Mouse (Mus musculus): ENCODE data around the gene Slc39a1. TPM values are rescaled to one million over a fixed set of nuclear protein-coding genes. Genes with fewer than 3 reads are reported as not detected.
"Not testable (repeated sequence)": the region's sequence is repeated elsewhere in the genome, so short reads cannot be mapped to it uniquely, and the experiment has no call there.

Gene Slc39a1
- polyA plus RNA-seq, 1 experiment from 2014 or later, result 94.7 TPM

DNA sequence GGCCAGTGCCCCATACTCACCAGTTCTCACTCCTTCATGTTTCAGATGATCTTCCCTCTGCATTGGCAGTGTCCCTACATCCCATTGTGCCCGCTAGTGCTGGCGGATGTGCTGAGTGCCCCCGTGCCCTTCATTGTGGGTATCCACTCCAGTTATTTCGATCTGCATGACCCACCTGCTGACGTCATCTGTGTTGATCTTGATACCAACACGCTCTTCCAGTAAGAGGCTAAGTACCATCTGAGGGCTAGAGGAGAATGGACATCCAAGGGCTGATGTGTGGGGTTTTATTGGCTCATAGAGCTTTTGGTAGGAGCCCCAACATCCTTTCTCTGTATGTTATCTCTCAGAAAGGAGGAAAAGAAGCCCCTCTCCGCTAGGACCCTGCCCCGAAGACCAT, 22.8 kb downstream of the Slc39a1 start:
- H3K36me3 ChIP-seq, result peaks cover 32% of the 10 kb centered on the region
- ATAC-seq (ENCODE audit: borderline replicate concordance, extremely low read depth, low FRiP score, low TSS enrichment), result no peak

DNA sequence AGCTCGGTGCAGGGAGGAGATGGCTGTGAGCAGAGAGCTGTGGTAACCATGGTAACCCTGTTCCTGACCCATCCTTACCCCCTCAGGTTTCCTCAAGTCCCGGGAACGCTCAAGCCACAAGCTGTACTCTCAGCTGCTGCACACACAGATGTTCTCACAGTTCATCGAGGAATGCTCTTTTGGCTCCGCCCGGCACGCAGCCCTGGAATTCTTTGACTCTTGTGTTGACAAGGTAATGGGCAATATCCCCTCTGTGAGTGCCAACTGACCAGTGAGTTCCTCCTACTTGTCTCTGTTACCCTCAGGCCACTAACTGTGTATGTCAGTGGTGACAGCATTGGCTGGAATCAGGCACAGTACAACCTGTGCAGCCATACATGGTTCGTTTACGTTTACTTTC, 24.2 kb downstream of the Slc39a1 start:
- no peak for ATAC-seq (ENCODE audit: borderline replicate concordance, extremely low read depth, low FRiP score, low TSS enrichment)
- Histone ChIP-seq H3K4me1 (0 out of 2 replicates have a peak, but pooled peaks cover under 1% of the 10 kb centered on the region), H3K36me3 (peaks cover 36% of the 10 kb centered on the region), H3K4me2 (no peak overlapping the region), H3K9me3 (no peaks in the 10 kb centered on the region), H3K9ac (no peak overlapping the region), H3K4me3 (no peak overlapping the region), H3K27ac (no peak overlapping the region), H3K27me3 (no peaks in the 10 kb centered on the region)
- WGBS, result 69% methylated on average over 9 of the region's 9 CpGs

More for the DNA sequence above, 22.8 kb downstream of the Slc39a1 start:
- H3K9me3 ChIP-seq, result no peaks in the 10 kb centered on the region
- H3K27me3 ChIP-seq, result no peaks in the 10 kb centered on the region
- H3K4me3 ChIP-seq, result no peak overlapping the region
- H3K4me1 ChIP-seq, result peaks cover 14% of the 10 kb centered on the region
- H3K9ac ChIP-seq, result no peak overlapping the region
- no peak overlapping the region for H3K4me2 ChIP-seq
- WGBS, result 92% methylated on average over 8 of the region's 8 CpGs
- H3K27ac ChIP-seq, result no peak overlapping the region

DNA sequence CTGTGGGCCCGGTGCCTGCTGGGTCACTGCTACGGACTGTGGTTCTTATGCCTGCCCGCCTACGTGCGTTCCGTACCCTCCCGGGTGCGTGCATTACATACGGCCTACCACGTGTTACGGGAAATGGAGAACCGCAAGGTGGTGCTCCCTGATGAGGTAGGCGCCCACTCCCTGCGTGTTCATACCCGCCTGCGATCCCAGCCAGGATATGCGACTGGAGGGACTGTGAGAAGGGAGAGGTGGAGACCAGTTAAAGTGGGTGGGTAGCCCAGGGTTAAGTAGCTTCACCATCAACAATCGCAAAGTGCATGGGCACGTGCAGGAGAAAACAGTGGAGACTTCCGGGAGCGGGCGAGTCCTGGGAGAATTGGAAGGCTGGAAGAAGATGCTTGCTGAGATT, 25.9 kb downstream of the Slc39a1 start:
- no peak for ATAC-seq (ENCODE audit: borderline replicate concordance, extremely low read depth, low FRiP score, low TSS enrichment)
- Histone ChIP-seq H3K4me2 (no peak overlapping the region), H3K4me3 (no peak overlapping the region), H3K4me1 (no peaks in the 10 kb centered on the region), H3K27me3 (no peaks in the 10 kb centered on the region), H3K27ac (no peak overlapping the region), H3K36me3 (peaks cover 46% of the 10 kb centered on the region), H3K9ac (no peak overlapping the region), H3K9me3 (no peaks in the 10 kb centered on the region)
- 90% methylated on average over 22 of the region's 22 CpGs for WGBS

DNA sequence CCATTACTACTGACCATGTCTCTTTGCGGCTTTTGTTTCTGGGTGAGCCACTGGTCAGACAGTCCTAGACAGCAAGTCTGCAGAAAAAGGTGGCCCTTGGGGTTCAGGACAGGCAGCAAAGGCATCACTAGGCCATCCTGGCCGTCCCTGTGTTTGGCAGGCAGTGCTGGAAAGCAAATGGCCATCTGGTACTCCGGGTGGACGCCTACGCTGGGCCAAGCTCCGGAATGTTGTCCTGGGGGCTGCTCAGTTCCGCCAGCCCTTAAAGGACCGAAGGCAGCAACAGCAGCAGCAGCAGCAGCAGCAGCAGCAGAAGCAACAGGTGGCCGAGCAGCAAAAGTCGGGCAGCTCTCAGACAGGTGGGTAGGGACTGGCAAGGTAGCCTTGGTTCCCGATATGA, 27.3 kb downstream of the Slc39a1 start:
- H3K27me3 ChIP-seq, result no peaks in the 10 kb centered on the region
- no peak overlapping the region for H3K9ac ChIP-seq
- H3K36me3 ChIP-seq, result peaks cover 53% of the 10 kb centered on the region
- 89% methylated on average over 11 of the region's 11 CpGs for WGBS
- ATAC-seq (ENCODE audit: borderline replicate concordance, extremely low read depth, low FRiP score, low TSS enrichment), result no peak
- no peak overlapping the region for H3K4me3 ChIP-seq
- H3K27ac ChIP-seq, result no peak overlapping the region
- no peaks in the 10 kb centered on the region for H3K4me1 ChIP-seq
- no peak overlapping the region for H3K4me2 ChIP-seq
- no peaks in the 10 kb centered on the region for H3K9me3 ChIP-seq

DNA sequence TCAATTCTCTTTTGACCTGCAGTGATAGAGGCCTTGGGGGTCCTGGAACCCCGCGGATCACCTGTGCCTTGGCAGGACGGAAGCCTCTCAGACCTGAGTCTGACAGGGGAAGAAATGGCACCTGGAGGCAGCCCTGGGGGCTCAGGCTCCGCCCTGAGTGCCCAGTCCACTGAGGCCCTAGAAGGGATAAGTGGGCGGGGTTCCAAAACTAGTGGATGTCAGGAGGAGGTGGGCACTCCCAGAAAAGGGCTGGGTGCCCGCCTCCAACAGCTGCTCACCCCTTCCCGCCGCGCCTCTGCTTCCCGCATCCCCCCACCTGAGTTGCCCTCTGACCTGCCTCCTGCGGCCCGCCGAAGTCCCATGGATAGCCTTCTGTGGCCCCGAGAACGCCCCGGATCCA, 28.9 kb downstream of the Slc39a1 start:
- no peak for ATAC-seq (ENCODE audit: borderline replicate concordance, extremely low read depth, low FRiP score, low TSS enrichment)
- Histone ChIP-seq H3K27ac (no peak overlapping the region), H3K9ac (no peak overlapping the region), H3K4me2 (no peak overlapping the region), H3K4me3 (no peak overlapping the region), H3K27me3 (no peaks in the 10 kb centered on the region), H3K9me3 (no peaks in the 10 kb centered on the region), H3K36me3 (peaks cover 56% of the 10 kb centered on the region), H3K4me1 (no peaks in the 10 kb centered on the region)
- WGBS, result 47% methylated on average over 16 of the region's 16 CpGs

DNA sequence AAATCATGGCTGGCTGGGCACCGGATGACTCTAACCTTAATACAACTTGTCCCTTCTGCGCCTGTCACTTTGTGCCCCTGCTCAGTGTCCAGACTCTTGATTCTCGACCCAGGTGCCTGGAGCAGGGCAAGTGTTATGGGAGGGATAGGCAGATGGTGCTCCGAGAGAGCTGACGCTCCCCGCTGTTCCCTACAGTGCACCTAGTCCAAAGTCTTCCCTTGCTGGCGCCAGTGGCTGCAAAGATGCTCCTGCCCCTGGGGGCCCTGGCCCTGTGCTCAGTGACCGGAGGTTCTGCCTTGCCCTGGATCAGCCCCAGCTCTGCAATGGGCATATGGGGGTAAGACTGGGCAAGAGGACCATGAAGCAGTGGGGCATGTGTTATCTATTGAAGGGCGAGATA, 29.8 kb downstream of the Slc39a1 start:
- Histone ChIP-seq H3K27ac (no peak overlapping the region), H3K4me3 (no peak overlapping the region), H3K4me2 (no peak overlapping the region), H3K4me1 (no peaks in the 10 kb centered on the region), H3K9ac (no peak overlapping the region), H3K27me3 (no peaks in the 10 kb centered on the region), H3K9me3 (no peaks in the 10 kb centered on the region), H3K36me3 (peaks cover 47% of the 10 kb centered on the region)
- whole genome bisulfite sequencing, result 94% methylated on average over 9 of the region's 9 CpGs
- no peak for ATAC-seq (ENCODE audit: borderline replicate concordance, extremely low read depth, low FRiP score, low TSS enrichment)

DNA sequence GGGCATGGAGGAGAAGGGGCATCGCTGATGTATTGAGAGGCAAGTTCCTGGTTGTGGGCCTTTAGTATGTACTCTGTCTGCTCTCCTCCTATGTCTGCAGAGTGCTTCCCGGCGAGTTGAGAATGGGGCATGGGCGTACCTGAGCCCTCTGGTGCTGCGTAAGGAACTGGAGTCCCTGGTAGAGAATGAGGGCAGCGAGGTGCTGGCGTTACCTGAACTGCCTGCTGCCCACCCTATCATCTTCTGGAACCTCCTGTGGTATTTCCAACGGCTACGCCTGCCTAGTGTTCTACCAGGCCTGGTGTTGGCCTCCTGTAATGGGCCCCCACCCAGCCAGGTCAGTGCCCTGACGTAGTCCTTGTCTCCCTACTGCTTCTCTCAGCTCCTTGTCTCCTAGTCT, 30.2 kb downstream of the Slc39a1 start:
- Histone ChIP-seq H3K9ac (no peak overlapping the region), H3K27me3 (no peaks in the 10 kb centered on the region), H3K4me1 (no peaks in the 10 kb centered on the region), H3K36me3 (peaks cover 43% of the 10 kb centered on the region), H3K4me3 (no peak overlapping the region), H3K9me3 (no peaks in the 10 kb centered on the region), H3K27ac (no peak overlapping the region), H3K4me2 (no peak overlapping the region)
- WGBS, result 90% methylated on average over 10 of the region's 10 CpGs
- no peak for ATAC-seq (ENCODE audit: borderline replicate concordance, extremely low read depth, low FRiP score, low TSS enrichment)

DNA sequence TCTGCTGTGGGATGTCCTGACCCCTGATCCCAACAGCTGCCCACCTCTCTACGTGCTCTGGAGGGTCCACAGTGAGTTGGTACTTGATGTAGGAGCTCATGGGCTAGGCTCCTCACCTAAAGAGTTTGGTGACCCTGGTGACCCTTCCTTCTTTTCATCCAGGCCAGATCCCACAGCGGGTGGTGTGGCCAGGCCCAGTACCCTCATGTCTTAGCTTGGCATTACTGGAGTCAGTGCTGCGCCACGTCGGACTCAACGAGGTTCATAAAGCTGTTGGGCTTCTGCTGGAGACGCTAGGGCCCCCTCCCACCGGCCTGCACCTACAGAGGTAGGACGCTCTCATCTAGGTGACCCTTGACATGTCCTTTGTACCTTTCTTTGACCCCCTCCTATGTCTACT, 31.2 kb downstream of the Slc39a1 start:
- Histone ChIP-seq H3K36me3 (peaks cover 33% of the 10 kb centered on the region), H3K27me3 (no peaks in the 10 kb centered on the region), H3K27ac (no peak overlapping the region), H3K4me2 (no peak overlapping the region), H3K9ac (no peak overlapping the region), H3K4me3 (no peak overlapping the region), H3K9me3 (no peaks in the 10 kb centered on the region), H3K4me1 (no peaks in the 10 kb centered on the region)
- no peak for ATAC-seq (ENCODE audit: borderline replicate concordance, extremely low read depth, low FRiP score, low TSS enrichment)
- WGBS, result 93% methylated on average over 9 of the region's 9 CpGs

DNA sequence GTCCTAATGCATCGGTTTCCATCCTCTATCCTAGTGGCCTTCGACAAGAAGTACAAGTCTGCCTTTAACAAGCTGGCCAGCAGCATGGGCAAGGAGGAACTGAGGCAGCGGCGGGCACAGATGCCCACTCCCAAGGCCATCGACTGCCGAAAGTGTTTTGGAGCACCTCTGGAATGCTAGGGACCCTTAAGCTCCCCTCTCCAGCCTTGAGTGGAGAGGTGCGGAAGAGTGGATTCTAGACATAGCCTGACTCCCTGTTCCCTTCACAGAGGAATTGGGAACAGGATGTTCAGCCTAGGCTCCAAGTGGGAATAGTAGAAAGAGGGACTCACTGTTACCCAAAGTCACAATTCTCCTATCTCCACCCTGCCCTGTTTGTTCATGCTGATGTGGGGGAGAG, 31.8 kb downstream of the Slc39a1 start:
- H3K4me3 ChIP-seq, result no peak overlapping the region
- no peaks in the 10 kb centered on the region for H3K27me3 ChIP-seq
- H3K4me1 ChIP-seq, result no peaks in the 10 kb centered on the region
- no peak overlapping the region for H3K27ac ChIP-seq
- no peak overlapping the region for H3K9ac ChIP-seq
- peaks cover 30% of the 10 kb centered on the region for H3K36me3 ChIP-seq
- ATAC-seq (ENCODE audit: borderline replicate concordance, extremely low read depth, low FRiP score, low TSS enrichment), result no peak
- H3K9me3 ChIP-seq, result no peaks in the 10 kb centered on the region
- no peak overlapping the region for H3K4me2 ChIP-seq
- WGBS, result 77% methylated on average over 7 of the region's 7 CpGs

DNA sequence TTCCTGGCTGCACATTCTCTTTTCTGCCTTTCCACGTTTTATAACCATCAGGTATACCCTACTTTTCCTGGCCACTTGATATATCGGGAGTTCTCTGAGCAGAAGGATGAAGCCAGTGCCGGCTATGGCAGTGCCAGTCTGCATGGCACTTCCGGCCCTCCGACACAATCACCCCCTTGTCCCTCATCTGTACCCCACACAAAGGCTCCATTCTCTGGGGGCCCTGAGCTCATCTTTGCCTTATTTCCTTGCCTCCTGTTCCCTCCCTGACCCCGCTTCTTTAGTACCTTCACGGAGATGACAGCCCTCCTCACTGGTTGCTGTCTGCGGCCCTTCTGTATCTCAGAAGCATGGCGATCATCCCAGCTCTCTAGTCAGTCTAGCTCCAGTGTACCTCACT, 32.7 kb downstream of the Slc39a1 start:
- H3K36me3 ChIP-seq, result peaks cover 24% of the 10 kb centered on the region; the same call in 1 of the 2 replicates
- H3K4me1 ChIP-seq, result no peaks in the 10 kb centered on the region
- no peak for ATAC-seq (ENCODE audit: borderline replicate concordance, extremely low read depth, low FRiP score, low TSS enrichment)
- H3K9ac ChIP-seq, result no peak overlapping the region
- WGBS, result 86% methylated on average over 9 of the region's 9 CpGs
- no peak overlapping the region for H3K4me3 ChIP-seq
- no peak overlapping the region for H3K4me2 ChIP-seq
- H3K9me3 ChIP-seq, result no peaks in the 10 kb centered on the region
- H3K27ac ChIP-seq, result no peak overlapping the region
- no peaks in the 10 kb centered on the region for H3K27me3 ChIP-seq

DNA sequence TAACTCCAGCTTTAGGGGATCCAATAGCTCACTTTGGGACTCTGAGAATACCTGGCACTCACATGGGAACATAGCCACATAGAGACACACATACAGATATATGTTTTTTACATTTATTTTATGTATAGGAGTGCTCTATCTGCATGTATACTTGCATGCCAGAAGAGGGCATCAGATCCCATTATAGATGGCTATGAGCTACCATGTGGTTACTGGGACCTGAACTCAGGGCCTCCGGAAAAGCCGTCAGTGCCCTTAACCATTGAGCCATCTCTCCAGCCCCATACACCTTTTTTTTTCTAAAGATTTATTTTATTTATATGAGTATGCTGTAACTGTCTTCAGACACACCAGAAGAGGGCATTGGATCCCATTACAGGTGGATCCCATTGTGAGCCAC, 36.2 kb downstream of the Slc39a1 start:
- no peak overlapping the region for H3K4me2 ChIP-seq
- H3K4me1 ChIP-seq, result no peaks in the 10 kb centered on the region
- ATAC-seq (ENCODE audit: borderline replicate concordance, extremely low read depth, low FRiP score, low TSS enrichment), result no peak
- no peaks in the 10 kb centered on the region for H3K27me3 ChIP-seq
- H3K9me3 ChIP-seq, result no peaks in the 10 kb centered on the region
- 95% methylated on average over 2 of the region's 2 CpGs for WGBS
- H3K36me3 ChIP-seq, result peaks cover 7% of the 10 kb centered on the region; the same call in 1 of the 2 replicates
- H3K27ac ChIP-seq, result no peak overlapping the region
- H3K9ac ChIP-seq, result no peak overlapping the region
- no peak overlapping the region for H3K4me3 ChIP-seq

DNA sequence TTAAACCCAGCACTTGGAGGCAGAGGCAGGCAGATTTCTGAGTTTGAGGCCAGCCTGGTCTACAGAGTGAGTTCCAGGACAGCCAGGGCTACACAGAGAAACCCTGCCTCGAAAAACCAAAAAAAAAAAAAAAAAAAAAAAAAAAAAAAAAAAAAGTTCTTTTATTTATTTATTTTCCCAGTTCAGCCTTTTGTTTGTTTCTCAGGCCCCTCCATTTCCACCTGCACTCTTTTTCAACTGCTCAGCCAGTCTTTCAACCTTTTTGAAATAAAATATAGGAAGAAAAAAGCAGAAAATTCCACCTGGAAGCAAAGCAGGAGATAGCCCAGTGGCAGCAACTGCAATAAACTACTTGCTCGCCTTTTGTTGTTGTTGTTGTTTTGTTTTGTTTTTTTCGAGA, 41.4 kb downstream of the Slc39a1 start:
- not testable (repeated sequence) for H3K27me3 ChIP-seq

DNA sequence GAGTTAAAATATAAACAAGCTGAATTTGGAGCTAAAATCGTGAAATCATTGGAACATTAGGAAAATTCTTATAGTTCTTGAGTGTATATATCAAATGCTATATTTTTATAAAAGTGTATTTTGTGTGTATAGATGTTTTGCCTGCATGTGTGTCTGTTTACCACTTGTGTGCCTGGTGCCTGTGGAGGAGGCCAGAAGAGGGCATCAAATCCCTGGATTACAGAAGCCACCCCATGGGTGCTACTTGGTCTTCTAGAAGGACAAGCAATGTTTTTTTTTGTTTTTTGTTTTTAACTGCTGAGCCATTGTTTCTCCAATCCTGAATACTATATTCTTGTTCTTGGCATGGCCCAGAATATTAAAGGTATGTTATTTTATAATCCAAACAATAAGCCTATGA, 42.6 kb downstream of the Slc39a1 start:
- 77% methylated on average over 1 of the region's 1 CpGs for WGBS
- Histone ChIP-seq H3K4me2 (no peak overlapping the region), H3K4me3 (no peak overlapping the region), H3K9ac (no peak overlapping the region), H3K36me3 (no peaks in the 10 kb centered on the region), H3K27ac (no peak overlapping the region), H3K9me3 (no peaks in the 10 kb centered on the region), H3K27me3 (no peaks in the 10 kb centered on the region), H3K4me1 (peaks cover 22% of the 10 kb centered on the region)
- ATAC-seq (ENCODE audit: borderline replicate concordance, extremely low read depth, low FRiP score, low TSS enrichment), result no peak

More for the DNA sequence above, 41.4 kb downstream of the Slc39a1 start:
- 53% methylated on average over 3 of the region's 3 CpGs for WGBS
- not testable (repeated sequence) for H3K4me3 ChIP-seq; H3K36me3 ChIP-seq; H3K9ac ChIP-seq; H3K27ac ChIP-seq; H3K9me3 ChIP-seq; H3K4me2 ChIP-seq; ATAC-seq (ENCODE audit: borderline replicate concordance, extremely low read depth, low FRiP score, low TSS enrichment)
- H3K4me1 ChIP-seq, result peaks cover 10% of the 10 kb centered on the region

Measured in lung, embryonic 15.5 days (tissue).